Mouse (Mus musculus): Measurements from ENCODE around the gene Trpc4ap. TPM values are rescaled to one million over a fixed set of nuclear protein-coding genes. Genes with fewer than 3 reads are reported as not detected.

Gene Trpc4ap
- polyA plus RNA-seq, 1 experiment = 47.0 TPM

DNA sequence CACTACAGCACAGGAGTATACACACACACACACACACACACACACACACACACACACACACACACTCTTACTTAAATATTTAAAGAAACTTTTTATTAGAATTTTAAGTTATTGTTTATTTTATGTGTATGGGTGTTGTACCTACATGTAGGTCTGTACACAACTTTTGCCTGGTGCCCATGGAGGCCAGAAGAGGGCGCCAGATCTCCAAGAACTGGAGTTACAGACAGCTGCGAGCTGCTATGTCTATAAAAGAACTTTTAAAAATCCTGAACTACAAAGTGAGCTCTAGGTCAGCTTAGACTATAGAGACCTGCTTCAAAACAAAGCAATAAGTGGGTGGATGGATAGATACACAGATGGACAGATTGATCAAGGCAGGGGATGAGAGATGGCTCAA, 18.6 kb downstream of the Trpc4ap start:
- no peak for TF ChIP-seq POLR2A (IDR thresholded peaks at IDR 0.05; ENCODE audit: borderline replicate concordance, control insufficient read depth, low read depth, low read length)
- peak; percentile 79 for TF ChIP-seq CTCF (IDR thresholded peaks at IDR 0.05; ENCODE audit: control insufficient read depth, insufficient read depth, low read length)
- H3K4me1 ChIP-seq (ENCODE audit: control insufficient read depth, insufficient read depth, low read length) = no peaks in the 10 kb centered on the region
- no peak overlapping the region for H3K27ac ChIP-seq (ENCODE audit: control insufficient read depth, insufficient read depth, low read depth, low read length, poor library complexity)
- H3K4me3 ChIP-seq (replicated peaks; ENCODE audit: control insufficient read depth, low read depth, low read length) = no peak overlapping the region
- 17% methylated on average over 2 of the region's 2 CpGs for WGBS

DNA sequence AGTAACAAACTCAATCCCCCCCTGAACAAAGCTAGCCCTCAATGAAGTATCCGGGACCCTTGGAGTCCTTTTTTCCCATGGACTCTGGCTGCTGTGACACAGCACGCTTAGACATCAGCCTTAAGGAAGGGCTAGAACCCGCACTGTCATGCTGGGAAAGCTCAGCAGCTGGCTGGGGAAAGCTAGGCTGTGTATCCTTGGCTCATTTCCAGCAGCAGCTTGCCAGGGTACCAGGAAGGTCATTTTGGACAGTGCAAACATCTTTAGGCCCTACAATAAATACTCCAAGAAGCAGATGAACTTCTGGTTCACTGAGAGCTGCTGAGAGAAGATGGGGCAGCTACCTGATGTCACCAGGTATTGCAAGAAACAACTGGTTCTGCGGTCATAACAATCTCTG, 20.9 kb downstream of the Trpc4ap start:
- no peaks in the 10 kb centered on the region for H3K4me1 ChIP-seq (ENCODE audit: control insufficient read depth, insufficient read depth, low read length)
- no peak overlapping the region for H3K4me3 ChIP-seq (replicated peaks; ENCODE audit: control insufficient read depth, low read depth, low read length)
- WGBS = 82% methylated on average over 4 of the region's 4 CpGs
- H3K27ac ChIP-seq (ENCODE audit: control insufficient read depth, insufficient read depth, low read depth, low read length, poor library complexity) = no peak overlapping the region
- TF ChIP-seq CTCF (IDR thresholded peaks at IDR 0.05; ENCODE audit: control insufficient read depth, insufficient read depth, low read length) (no peak), POLR2A (IDR thresholded peaks at IDR 0.05; ENCODE audit: borderline replicate concordance, control insufficient read depth, low read depth, low read length) (no peak)

DNA sequence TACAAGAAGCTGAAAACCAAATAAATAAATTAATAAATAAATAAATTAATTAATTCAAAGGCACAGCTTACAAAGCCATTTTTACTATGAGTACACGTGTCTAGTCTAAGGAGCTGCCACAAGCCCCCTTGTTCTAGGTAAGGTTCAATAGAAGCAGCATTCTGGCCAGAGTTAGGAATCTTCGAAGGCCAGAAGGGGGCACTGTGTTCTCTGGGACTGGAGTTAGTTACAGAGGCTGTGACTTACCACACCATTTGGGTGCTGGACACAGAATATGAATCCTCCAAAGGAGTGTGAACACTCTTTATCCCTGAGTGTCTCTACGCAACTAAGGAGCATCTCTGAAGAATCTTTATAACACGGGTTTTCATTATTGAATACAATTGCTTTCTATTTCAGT, 23.7 kb downstream of the Trpc4ap start:
- Histone ChIP-seq H3K27ac (ENCODE audit: control insufficient read depth, insufficient read depth, low read depth, low read length, poor library complexity) (no peak overlapping the region), H3K4me1 (ENCODE audit: control insufficient read depth, insufficient read depth, low read length) (no peaks in the 10 kb centered on the region), H3K4me3 (replicated peaks; ENCODE audit: control insufficient read depth, low read depth, low read length) (no peak overlapping the region)
- WGBS = 84% methylated on average over 4 of the region's 4 CpGs
- TF ChIP-seq POLR2A (IDR thresholded peaks at IDR 0.05; ENCODE audit: borderline replicate concordance, control insufficient read depth, low read depth, low read length) = no peak
- peak; percentile 29; the same call in 1 of the 2 replicates for TF ChIP-seq CTCF (IDR thresholded peaks at IDR 0.05; ENCODE audit: control insufficient read depth, insufficient read depth, low read length)

DNA sequence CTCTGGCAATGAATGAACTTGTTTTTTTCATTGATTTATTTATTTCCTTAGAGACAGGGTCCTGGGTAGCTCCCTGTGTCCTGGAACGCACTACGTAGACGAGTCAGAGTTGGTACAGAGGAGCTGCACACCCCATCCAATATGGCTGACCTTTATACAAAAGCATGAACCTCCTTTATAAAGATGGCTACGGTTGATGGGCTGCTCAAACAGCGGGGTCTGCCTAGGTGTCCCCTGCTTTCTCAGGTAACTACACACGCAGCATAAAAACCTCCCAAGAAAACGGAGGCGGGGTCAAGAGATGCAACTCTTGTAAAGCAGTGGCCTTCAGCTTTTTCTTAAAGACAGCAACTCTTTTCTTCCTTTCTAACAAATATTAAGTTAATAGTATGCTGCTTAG, 24.3 kb downstream of the Trpc4ap start:
- H3K27ac ChIP-seq (ENCODE audit: control insufficient read depth, insufficient read depth, low read depth, low read length, poor library complexity) = no peak overlapping the region
- H3K4me3 ChIP-seq (replicated peaks; ENCODE audit: control insufficient read depth, low read depth, low read length) = no peak overlapping the region
- H3K4me1 ChIP-seq (ENCODE audit: control insufficient read depth, insufficient read depth, low read length) = no peaks in the 10 kb centered on the region
- 90% methylated on average over 8 of the region's 8 CpGs for WGBS
- TF ChIP-seq CTCF (IDR thresholded peaks at IDR 0.05; ENCODE audit: control insufficient read depth, insufficient read depth, low read length) (no peak), POLR2A (IDR thresholded peaks at IDR 0.05; ENCODE audit: borderline replicate concordance, control insufficient read depth, low read depth, low read length) (no peak)

DNA sequence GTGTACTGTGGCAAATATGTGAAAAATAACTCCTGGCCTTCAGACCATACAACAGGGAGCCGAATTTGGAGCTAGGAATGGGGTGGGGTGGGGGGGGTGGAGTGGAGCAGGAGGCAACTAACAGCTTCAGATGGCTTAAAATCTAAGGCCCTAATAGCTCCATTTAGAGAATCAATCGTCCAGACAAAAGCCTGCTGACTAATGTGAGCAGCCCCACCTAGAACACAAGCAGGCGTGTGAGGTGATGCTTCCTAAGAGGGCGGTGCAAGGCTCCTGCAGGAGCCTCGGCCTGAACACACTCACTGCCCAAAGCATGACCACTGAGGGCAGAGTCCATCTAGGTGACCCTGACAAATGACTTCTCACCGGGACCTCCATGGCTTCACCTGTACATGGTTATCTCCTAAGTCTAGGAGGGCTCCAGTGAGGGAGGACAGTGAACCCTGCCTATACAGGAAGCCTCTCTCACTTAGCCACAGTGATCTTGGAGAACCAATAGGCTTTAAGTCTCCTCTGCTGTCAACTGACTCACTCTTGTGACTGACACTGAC, 28.2 kb downstream of the Trpc4ap start:
- WGBS = 83% methylated on average over 6 of the region's 6 CpGs
- Histone ChIP-seq H3K4me1 (ENCODE audit: control insufficient read depth, insufficient read depth, low read length) (no peaks in the 10 kb centered on the region), H3K27ac (ENCODE audit: control insufficient read depth, insufficient read depth, low read depth, low read length, poor library complexity) (no peak overlapping the region), H3K4me3 (replicated peaks; ENCODE audit: control insufficient read depth, low read depth, low read length) (no peak overlapping the region)
- TF ChIP-seq POLR2A (IDR thresholded peaks at IDR 0.05; ENCODE audit: borderline replicate concordance, control insufficient read depth, low read depth, low read length) (no peak), CTCF (IDR thresholded peaks at IDR 0.05; ENCODE audit: control insufficient read depth, insufficient read depth, low read length) (no peak)

DNA sequence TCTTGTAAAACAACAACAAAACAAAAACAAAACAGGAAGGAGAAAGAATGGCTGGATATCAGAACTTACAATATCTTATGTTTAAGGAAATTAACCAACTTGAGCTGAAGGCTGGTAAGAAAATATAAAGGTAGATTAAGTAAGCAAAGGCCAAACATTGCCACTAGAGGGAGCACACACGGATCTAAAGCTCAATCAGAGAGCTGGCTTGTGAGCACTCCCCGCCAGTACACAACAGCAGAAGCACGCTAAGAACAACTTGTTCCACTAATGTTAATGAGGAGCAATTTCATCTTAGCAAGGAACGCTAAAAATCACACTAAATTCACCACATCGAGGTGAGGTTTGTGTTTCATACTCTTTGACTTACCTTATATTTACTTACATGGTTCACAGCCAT, 29.1 kb downstream of the Trpc4ap start:
- 24% methylated on average over 5 of the region's 5 CpGs for WGBS
- Histone ChIP-seq H3K27ac (ENCODE audit: control insufficient read depth, insufficient read depth, low read depth, low read length, poor library complexity) (no peak overlapping the region), H3K4me1 (ENCODE audit: control insufficient read depth, insufficient read depth, low read length) (no peaks in the 10 kb centered on the region), H3K4me3 (replicated peaks; ENCODE audit: control insufficient read depth, low read depth, low read length) (no peak overlapping the region)
- TF ChIP-seq CTCF (IDR thresholded peaks at IDR 0.05; ENCODE audit: control insufficient read depth, insufficient read depth, low read length) (peak; percentile 59), POLR2A (IDR thresholded peaks at IDR 0.05; ENCODE audit: borderline replicate concordance, control insufficient read depth, low read depth, low read length) (no peak)

DNA sequence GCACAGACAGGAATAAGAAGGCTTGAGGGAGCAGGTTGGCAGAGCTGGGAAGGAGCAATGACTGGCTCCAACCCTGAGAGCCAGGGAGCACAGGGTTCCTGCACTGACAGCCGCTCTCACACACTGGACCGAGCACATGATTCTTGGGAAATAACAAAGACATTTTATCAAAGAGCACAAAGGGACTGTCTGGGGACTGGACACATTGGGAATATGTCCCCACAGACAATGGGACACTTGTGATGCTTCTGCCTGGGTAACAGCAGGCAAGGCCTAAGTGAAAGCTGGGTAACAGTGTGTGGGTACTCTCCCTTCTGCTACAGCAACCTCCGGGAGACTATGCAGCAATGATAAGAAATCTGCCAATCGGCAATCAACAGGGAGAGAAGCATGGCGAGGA, 29.8 kb downstream of the Trpc4ap start:
- 90% methylated on average over 5 of the region's 5 CpGs for WGBS
- H3K27ac ChIP-seq (ENCODE audit: control insufficient read depth, insufficient read depth, low read depth, low read length, poor library complexity) = no peak overlapping the region
- H3K4me1 ChIP-seq (ENCODE audit: control insufficient read depth, insufficient read depth, low read length) = no peaks in the 10 kb centered on the region
- no peak overlapping the region for H3K4me3 ChIP-seq (replicated peaks; ENCODE audit: control insufficient read depth, low read depth, low read length)
- TF ChIP-seq POLR2A (IDR thresholded peaks at IDR 0.05; ENCODE audit: borderline replicate concordance, control insufficient read depth, low read depth, low read length) (no peak), CTCF (IDR thresholded peaks at IDR 0.05; ENCODE audit: control insufficient read depth, insufficient read depth, low read length) (no peak)

DNA sequence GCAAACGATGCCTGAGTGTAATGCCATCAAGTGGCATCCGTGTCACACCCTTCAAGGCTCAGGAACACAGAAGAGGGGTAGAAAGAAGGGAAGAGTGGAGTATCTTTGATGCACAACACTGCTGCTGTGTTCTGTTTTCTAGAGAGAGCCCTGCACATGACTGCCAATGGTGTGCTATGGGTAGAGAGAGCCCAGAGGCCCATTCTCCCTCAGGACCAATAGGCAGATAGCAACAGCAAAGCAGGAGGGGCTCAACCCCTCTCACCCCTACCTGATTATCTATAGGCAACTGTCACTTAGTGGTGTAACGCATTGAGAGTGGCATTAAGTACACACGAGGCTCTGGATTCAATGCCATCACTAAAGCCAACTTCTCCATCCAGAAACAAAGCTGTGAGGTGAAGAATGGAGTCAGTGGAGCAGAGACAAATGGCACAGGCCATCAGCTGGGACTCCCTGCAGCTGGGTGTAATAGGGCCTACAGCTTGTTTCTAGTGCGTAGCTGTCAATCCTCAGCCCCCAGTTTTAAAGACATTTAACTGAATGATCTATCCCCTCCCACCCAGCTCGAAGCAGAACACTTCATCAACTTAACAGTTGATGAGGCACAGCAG, 36.3 kb downstream of the Trpc4ap start:
- WGBS = 90% methylated on average over 6 of the region's 6 CpGs
- no peak overlapping the region for H3K27ac ChIP-seq (ENCODE audit: control insufficient read depth, insufficient read depth, low read depth, low read length, poor library complexity)
- no peaks in the 10 kb centered on the region for H3K4me1 ChIP-seq (ENCODE audit: control insufficient read depth, insufficient read depth, low read length)
- TF ChIP-seq POLR2A (IDR thresholded peaks at IDR 0.05; ENCODE audit: borderline replicate concordance, control insufficient read depth, low read depth, low read length) (no peak), CTCF (IDR thresholded peaks at IDR 0.05; ENCODE audit: control insufficient read depth, insufficient read depth, low read length) (no peak)
- no peak overlapping the region for H3K4me3 ChIP-seq (replicated peaks; ENCODE audit: control insufficient read depth, low read depth, low read length)
